Mouse (Mus musculus) layer of hippocampus, postnatal 10 days (tissue): ENCODE data around the gene Vps11. TPM values are rescaled to one million over a fixed set of nuclear protein-coding genes. Genes with fewer than 3 reads are reported as not detected.
"Not testable (repeated sequence)": the region's sequence is repeated elsewhere in the genome, so short reads cannot be mapped to it uniquely, and the experiment has no call there.

ENCODE experiments used
- DNase-seq, 2 experiments: peaks; one replicate each; pipeline ENCODE4 v3.0.0; 2021; ENCODE audit warnings: low spot score in 2 of 2
- microRNA-seq, 2 experiments: library from miRNA; unstranded; fragments of <30 nt; microRNA quantifications; one replicate each; pipeline ENCODE4 v1.2.0; 2021
- total RNA-seq, 2 experiments: library from RNA; stranded (reverse); gene quantifications; 2 replicates each; pipeline ENCODE4 v1.2.3; 2021

The Vps11 gene
- total RNA-seq, 2 experiments from 2014 or later, result 39.6 to 44.2 TPM

GRCm38 (mm10) chr9:44317452-44317851, 44.0 kb downstream of the Vps11 start:
- DNase-seq, result no peak

- DNase-seq, result no peak
Observed at GRCm38 (mm10) chr9:44314910-44315309, 46.6 kb downstream of the Vps11 start.

- DNase-seq, result no peak
Observed at GRCm38 (mm10) chr9:44314257-44314547, 47.3 kb downstream of the Vps11 start.

GRCm38 (mm10) chr9:44313476-44314256, 47.8 kb downstream of the Vps11 start:
- DNase-seq, result peak; percentile 67 to 77

- DNase-seq, result no peak
Observed at GRCm38 (mm10) chr9:44311136-44312134, 50.0 kb downstream of the Vps11 start.

- no peak for DNase-seq
Observed at GRCm38 (mm10) chr9:44310750-44311135, 50.7 kb downstream of the Vps11 start.

GRCm38 (mm10) chr9:44309756-44310155, 51.7 kb downstream of the Vps11 start:
- DNase-seq, result no peak

GRCm38 (mm10) chr9:44307248-44307647, 54.2 kb downstream of the Vps11 start:
- DNase-seq, result no peak

GRCm38 (mm10) chr9:44306532-44306931, 54.9 kb downstream of the Vps11 start:
- DNase-seq, result no peak

- peak; percentile 97 to 98 for DNase-seq
Observed at GRCm38 (mm10) chr9:44305466-44306079, 55.9 kb downstream of the Vps11 start, which contains the start of gene Hinfp. Gene Hinfp (minus strand): TSS chr9:44305671.

GRCm38 (mm10) chr9:44300001-44300400, 61.5 kb downstream of the Vps11 start:
- not testable (repeated sequence) for DNase-seq

Small RNA genes within 50 kb of the gene (microRNA-seq; reads per million reads assigned to microRNA genes)
- gene Gm44335 (0 reads per million in 2 experiments), gene Mir7085 (0.59 to 1.1 reads per million in 2 experiments)

Other genes starting within 250 kb of the Vps11 start
- gene Gm49380, start 248.2 kb downstream of the Vps11 start, total RNA-seq, result under 1 TPM in 1 of 2 experiments, not detected in 1; 0.43 TPM
- gene Rnf26, start 248.2 kb downstream of the Vps11 start, total RNA-seq, result 10 to 100 TPM; 30.5 to 30.6 TPM
- 10 to 100 TPM; 18.8 to 21.8 TPM for gene Mcam, start 227.2 kb downstream of the Vps11 start, total RNA-seq
- gene Cbl, start 127.6 kb downstream of the Vps11 start, total RNA-seq, result 10 to 100 TPM; 55.1 to 58.4 TPM
- gene Ccdc153, start 121.0 kb downstream of the Vps11 start, total RNA-seq, result 1 to 10 TPM; 7.2 to 9.2 TPM
- gene Pdzd3, start 110.2 kb downstream of the Vps11 start, total RNA-seq, result 1 to 10 TPM in 1 of 2 experiments, under 1 TPM in 1; 0.98 to 1.0 TPM
- gene Nlrx1, start 93.1 kb downstream of the Vps11 start, total RNA-seq, result 10 to 100 TPM; 11.5 to 11.6 TPM
- 10 to 100 TPM; 73.5 to 76.2 TPM for gene Abcg4, start 73.1 kb downstream of the Vps11 start, total RNA-seq
- 10 to 100 TPM; 25.9 to 26.5 TPM for gene Hinfp, start 56.0 kb downstream of the Vps11 start, total RNA-seq
- gene C2cd2l, start 41.4 kb downstream of the Vps11 start, total RNA-seq, result 100 to 1,000 TPM; 108 to 115 TPM
- gene Dpagt1, start 35.7 kb downstream of the Vps11 start, total RNA-seq, result 10 to 100 TPM; 16.5 to 18.5 TPM
- 10 to 100 TPM; 69.9 to 74.3 TPM for gene H2afx, start 27.0 kb downstream of the Vps11 start, total RNA-seq
- gene Hmbs, start 17.4 kb downstream of the Vps11 start, total RNA-seq, result 10 to 100 TPM; 18.9 to 32.5 TPM
- 10 to 100 TPM; 87.6 to 89.7 TPM for gene Hyou1, start 17.8 kb upstream of the Vps11 start, total RNA-seq
- 10 to 100 TPM; 36.4 to 39.0 TPM for gene Slc37a4, start 35.2 kb upstream of the Vps11 start, total RNA-seq
- 100 to 1,000 TPM; 701 to 748 TPM for gene Rps25, start 45.5 kb upstream of the Vps11 start, total RNA-seq
- gene Trappc4, start 45.9 kb upstream of the Vps11 start, total RNA-seq, result 100 to 1,000 TPM in 1 of 2 experiments, 10 to 100 TPM in 1; 84.2 to 109 TPM
- 10 to 100 TPM; 20.7 to 22.4 TPM for gene Ccdc84, start 56.9 kb upstream of the Vps11 start, total RNA-seq
- not detected for gene Foxr1, start 79.5 kb upstream of the Vps11 start, total RNA-seq
- not detected for gene Upk2, start 93.3 kb upstream of the Vps11 start, total RNA-seq
- gene Bcl9l, start 121.2 kb upstream of the Vps11 start, total RNA-seq, result 10 to 100 TPM; 91.2 to 97.7 TPM
- not detected for gene Cxcr5, start 200.2 kb upstream of the Vps11 start, total RNA-seq
- 100 to 1,000 TPM; 112 to 113 TPM for gene Ddx6, start 243.2 kb upstream of the Vps11 start, total RNA-seq